Mouse (Mus musculus) adrenal gland, postnatal 10 days (tissue): ENCODE data around the gene Cldn7. TPM values are rescaled to one million over a fixed set of nuclear protein-coding genes. Genes with fewer than 3 reads are reported as not detected.
A peak's percentile ranks its signal among the peaks of the same experiment; 100 is the strongest.
"Not testable (repeated sequence)": the region's sequence is repeated elsewhere in the genome, so short reads cannot be mapped to it uniquely, and the experiment has no call there.

Source experiments
- DNase-seq: peaks from one replicate; pipeline ENCODE4 v3.0.0; 2021; ENCODE audit warnings: mixed read lengths
- total RNA-seq, 2 experiments: library from RNA; stranded (reverse); gene quantifications; 2 replicates each; pipeline ENCODE4 v1.2.3; 2021

The Cldn7 gene
- total RNA-seq, 2 experiments from 2014 or later: 0.70 to 1.2 TPM

- DNase-seq: not testable (repeated sequence)
These were observed 9.0 kb upstream of the Cldn7 start for GRCm38 (mm10) chr11:69955618-69956017.

- DNase-seq: no peak
These were observed 8.4 kb upstream of the Cldn7 start for GRCm38 (mm10) chr11:69956218-69956617.

GRCm38 (mm10) chr11:69960616-69961015, 4.0 kb upstream of the Cldn7 start:
- peak; percentile 21 for DNase-seq

- DNase-seq: no peak
These were observed 2.7 kb upstream of the Cldn7 start for GRCm38 (mm10) chr11:69961841-69962240.

- no peak for DNase-seq
These were observed 859 bp downstream of the Cldn7 start for GRCm38 (mm10) chr11:69965271-69966005.

GRCm38 (mm10) chr11:69966006-69966859, 1.7 kb downstream of the Cldn7 start:
- peak; percentile 50 for DNase-seq

- DNase-seq: no peak
These were observed 2.4 kb downstream of the Cldn7 start for GRCm38 (mm10) chr11:69966860-69967517.

- no peak for DNase-seq
These were observed 4.2 kb downstream of the Cldn7 start for GRCm38 (mm10) chr11:69968793-69969192.

GRCm38 (mm10) chr11:69970222-69970621, 5.6 kb downstream of the Cldn7 start:
- no peak for DNase-seq

- DNase-seq: no peak
These were observed 6.2 kb downstream of the Cldn7 start for GRCm38 (mm10) chr11:69970775-69971174.

GRCm38 (mm10) chr11:69974907-69975306, 10.3 kb downstream of the Cldn7 start:
- DNase-seq: no peak

- DNase-seq: no peak
These were observed 11.7 kb downstream of the Cldn7 start for GRCm38 (mm10) chr11:69976271-69976670.

GRCm38 (mm10) chr11:69979827-69980195, 15.2 kb downstream of the Cldn7 start:
- no peak for DNase-seq

GRCm38 (mm10) chr11:69980196-69981140, 15.9 kb downstream of the Cldn7 start:
- DNase-seq: peak; percentile 99

- peak; percentile 51 for DNase-seq
These were observed 16.7 kb downstream of the Cldn7 start, which contains the start of gene Ctdnep1 for GRCm38 (mm10) chr11:69981141-69981762. Gene Ctdnep1 (plus strand): TSS chr11:69981156.

- no peak for DNase-seq
These were observed 17.6 kb downstream of the Cldn7 start, which contains the start of gene Elp5 for GRCm38 (mm10) chr11:69982225-69982624. Gene Elp5 (minus strand): TSS chr11:69982517.

GRCm38 (mm10) chr11:69982877-69983276, 18.3 kb downstream of the Cldn7 start:
- DNase-seq: no peak

GRCm38 (mm10) chr11:69983377-69983776, 18.8 kb downstream of the Cldn7 start:
- DNase-seq: no peak

GRCm38 (mm10) chr11:69984431-69984830, 19.9 kb downstream of the Cldn7 start:
- no peak for DNase-seq

- no peak for DNase-seq
These were observed 25.4 kb downstream of the Cldn7 start for GRCm38 (mm10) chr11:69989949-69990348.
